Mouse (Mus musculus): ENCODE data around the gene Usp33.

Usp33 gene

DNA sequence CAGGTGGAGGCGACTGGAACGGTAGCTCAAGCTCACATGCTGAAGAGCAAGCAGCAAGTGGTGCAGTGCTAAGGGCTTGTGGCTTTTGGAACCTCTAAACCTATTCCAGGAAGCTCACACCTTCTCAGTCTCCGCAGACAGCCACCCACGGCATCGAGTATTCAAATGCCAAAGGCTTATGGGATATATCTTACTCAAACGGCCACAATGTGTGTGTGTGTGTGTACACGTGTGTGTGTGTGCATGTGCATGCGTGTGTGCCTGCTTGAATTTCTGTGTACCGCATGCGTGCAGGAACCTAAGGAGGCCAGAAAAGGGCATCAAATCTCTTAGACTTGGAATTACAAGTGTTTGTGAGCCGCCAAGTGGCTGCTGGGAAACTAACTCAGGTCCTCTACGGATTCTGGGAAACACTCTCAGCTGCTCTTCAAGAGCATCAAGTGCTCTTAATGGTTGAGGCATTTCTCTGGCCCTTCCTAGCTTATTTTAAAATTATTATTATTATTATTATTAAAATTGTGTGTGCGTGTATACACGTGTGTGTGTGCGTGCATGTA, 3.2 kb upstream of the Usp33 start:
- no peak for DNase-seq (ENCODE audit: low spot score)

DNA sequence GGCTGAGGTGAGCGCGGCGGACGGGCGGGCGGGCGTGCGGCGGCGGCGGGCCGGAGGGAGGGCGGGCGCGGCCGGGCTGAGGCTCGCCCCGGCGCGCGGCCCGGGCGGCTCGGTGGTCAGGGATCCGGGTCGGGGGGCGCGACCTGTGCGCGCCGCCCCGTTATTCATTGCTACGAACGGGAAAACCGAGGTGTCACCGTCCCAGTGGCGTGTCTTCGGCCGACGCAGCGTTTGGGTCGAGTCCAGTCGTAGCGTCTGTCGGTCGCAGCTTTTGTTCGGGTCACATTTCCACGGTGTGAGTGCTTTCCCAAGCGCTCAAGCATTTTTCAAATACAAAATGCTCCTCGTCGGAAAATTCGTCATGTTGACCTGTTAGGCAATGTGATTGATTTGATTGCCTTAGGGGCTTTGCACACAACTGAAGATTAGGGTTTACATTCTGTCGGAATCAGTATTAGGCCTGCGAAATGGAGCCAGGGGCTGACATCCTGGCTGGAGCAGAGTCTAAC, 409 bp downstream of the Usp33 start:
- DNase-seq (ENCODE audit: low spot score): peak; percentile 31

- DNase-seq (ENCODE audit: low spot score): peak; percentile 8
Measured at GRCm38 (mm10) chr3:152347227-152347626, 949 bp downstream of the Usp33 start.

- no peak for DNase-seq (ENCODE audit: low spot score)
Measured at GRCm38 (mm10) chr3:152348011-152348830, 1.9 kb downstream of the Usp33 start.

DNA sequence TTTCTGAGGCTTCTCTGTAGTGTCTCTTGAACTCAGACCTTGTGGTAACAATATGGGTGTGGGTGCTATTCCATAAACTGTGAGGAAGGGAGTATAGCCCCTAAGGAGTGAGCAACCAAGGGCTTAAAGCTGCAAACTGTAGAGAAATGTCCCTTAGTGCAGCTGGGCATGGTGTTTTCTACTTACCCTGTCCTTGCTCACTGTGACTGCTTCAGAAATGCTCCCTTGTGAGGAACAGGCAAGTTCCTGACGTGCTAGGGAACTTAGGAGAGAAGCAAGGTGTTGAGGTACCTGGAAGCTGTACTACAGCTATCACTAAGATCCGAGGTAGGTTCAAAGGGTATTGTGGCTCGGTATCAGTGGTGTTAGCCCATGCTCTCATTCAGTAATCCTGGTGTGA, 4.2 kb downstream of the Usp33 start:
- DNase-seq (ENCODE audit: low spot score): no peak

DNA sequence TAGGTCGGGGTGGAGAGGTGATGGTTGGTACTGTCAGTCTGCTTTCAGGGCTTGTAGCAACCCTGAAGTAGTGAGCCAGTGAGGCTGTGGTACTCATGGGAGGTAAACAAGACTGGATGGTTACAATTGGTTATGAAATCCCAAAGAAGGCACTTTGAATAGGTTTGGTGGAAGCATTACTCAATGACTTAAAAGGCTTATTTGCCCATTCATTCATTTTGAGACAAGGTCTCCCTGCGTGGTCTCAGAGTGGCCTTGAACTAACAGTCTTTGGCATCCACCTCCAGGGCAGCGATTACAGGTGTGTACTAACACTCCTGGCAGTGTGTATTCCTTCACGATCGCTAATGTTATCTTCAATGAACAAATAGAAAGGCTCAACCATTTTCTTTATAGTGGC, 4.7 kb downstream of the Usp33 start:
- DNase-seq (ENCODE audit: low spot score): no peak

- DNase-seq (ENCODE audit: low spot score): no peak
Measured at GRCm38 (mm10) chr3:152352289-152352688, 6.0 kb downstream of the Usp33 start.

DNA sequence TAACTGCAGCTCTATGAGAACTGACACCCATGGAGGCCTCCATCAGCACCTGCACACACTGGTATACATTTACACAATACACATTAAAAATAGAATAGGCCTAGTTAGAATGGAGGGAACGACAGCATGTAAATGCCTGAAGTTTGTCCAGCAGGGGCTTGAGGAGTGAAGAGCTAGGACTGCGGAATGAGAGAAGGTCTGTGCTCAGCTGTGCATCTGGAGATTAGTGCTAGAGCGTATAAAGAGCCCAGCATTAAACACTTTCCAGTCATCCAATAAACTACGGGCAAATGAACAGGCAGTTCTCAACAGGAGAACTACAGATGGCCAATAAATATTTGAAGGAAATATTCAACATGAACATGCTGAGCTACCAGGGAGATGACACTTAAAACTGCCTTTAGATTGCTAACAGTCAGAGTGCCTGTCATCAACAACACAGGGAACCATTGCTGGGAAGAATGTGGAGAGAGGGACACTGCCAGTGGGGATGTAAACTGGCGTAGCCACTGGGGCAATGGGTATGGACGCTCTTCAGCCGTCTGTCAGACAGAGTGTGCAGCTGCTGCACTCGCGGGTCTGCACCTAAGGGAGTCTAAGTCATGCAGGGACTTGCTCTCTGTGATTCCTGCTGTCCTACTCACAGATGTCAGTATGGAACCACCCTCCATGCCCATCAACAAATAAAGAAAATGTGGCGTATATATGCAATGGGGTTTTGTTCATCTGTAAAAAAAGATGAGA, 7.3 kb downstream of the Usp33 start:
- no peak for DNase-seq (ENCODE audit: low spot score)

DNA sequence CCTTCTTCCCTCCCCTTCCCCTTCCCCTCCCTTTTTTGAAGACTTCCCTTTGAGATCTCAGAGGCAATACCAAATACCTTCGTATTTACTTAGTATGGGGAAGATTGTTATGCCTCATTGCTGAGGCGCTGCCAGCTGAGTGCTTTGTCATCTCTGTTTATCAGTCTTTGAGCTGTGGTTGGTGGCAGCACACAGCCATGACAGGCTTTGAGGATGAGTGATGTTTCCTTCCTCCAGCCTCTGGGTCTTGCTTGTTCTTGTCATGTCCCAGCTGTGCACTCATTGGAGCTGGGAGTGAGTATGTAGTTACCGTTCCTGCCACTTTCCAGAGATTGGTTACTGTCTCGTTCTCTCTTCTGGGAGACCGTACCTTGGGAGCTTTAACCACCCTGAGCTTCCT, 9.1 kb downstream of the Usp33 start:
- peak; percentile 30 for DNase-seq (ENCODE audit: low spot score)

- no peak for DNase-seq (ENCODE audit: low spot score)
Measured at GRCm38 (mm10) chr3:152356751-152357150, 10.5 kb downstream of the Usp33 start.

- no peak for DNase-seq (ENCODE audit: low spot score)
Measured at GRCm38 (mm10) chr3:152359151-152359550, 12.9 kb downstream of the Usp33 start.

DNA sequence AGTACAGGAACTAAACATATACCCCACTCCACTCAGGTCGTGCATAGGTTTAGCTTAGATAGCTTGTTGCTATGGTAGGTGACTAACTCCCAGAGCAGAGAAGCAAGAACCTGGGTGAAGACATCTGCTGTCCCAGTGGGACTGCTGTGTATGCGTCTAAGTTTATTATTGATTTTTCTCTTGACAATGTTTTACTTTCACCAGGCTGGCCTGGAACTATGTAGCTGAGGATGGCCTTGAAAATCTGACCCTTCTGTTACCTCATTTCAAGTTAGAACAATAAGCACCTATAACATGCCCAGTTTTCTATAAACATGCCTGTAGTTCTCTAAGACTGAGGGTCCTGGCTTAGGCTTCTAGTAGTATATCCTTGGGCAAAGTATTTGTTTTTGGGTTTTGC, 17.9 kb downstream of the Usp33 start:
- DNase-seq (ENCODE audit: low spot score): no peak

GRCm38 (mm10) chr3:152376063-152376462, 29.8 kb downstream of the Usp33 start:
- DNase-seq (ENCODE audit: low spot score): no peak

GRCm38 (mm10) chr3:152384106-152384505, 37.8 kb downstream of the Usp33 start:
- DNase-seq (ENCODE audit: low spot score): no peak

GRCm38 (mm10) chr3:152395350-152396277, 49.3 kb downstream of the Usp33 start, which contains the start of gene Zzz3:
Gene Zzz3 (plus strand): TSS chr3:152395473.
- peak; percentile 81 for DNase-seq (ENCODE audit: low spot score)

- peak; percentile 98 for DNase-seq (ENCODE audit: low spot score)
Measured at GRCm38 (mm10) chr3:152396278-152396987, 50.2 kb downstream of the Usp33 start.

GRCm38 (mm10) chr3:152396988-152397314, 50.7 kb downstream of the Usp33 start:
- DNase-seq (ENCODE audit: low spot score): no peak

DNA sequence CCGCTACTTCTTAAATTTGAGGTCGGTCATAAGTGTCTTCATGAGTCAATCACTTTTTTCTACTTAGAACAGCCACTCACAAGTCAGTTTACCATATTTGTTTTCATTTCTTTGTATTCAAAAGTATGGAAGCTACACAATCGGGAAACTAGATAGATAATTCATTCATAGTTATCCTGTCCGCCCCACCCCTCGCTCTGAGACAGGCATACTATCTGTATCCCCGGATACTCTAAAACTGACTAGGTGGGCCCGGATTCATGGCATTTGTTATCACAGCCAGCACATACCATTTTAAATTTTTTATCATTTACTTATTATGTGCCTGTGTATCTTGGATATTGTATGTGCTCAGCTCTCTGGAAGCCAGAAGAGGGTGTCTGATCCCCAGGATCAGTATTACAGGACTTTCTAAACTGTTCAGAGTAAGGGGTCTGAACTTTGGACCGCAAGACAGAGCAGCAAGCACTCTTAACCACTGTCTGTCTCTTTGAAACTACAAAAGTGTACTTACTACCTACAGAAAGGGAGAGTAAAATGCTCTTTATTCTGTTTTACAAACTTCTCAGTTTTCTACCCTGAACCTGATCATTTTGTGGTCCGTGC, 51.2 kb downstream of the Usp33 start:
- no peak for DNase-seq (ENCODE audit: low spot score)

GRCm38 (mm10) chr3:152400441-152400840, 54.2 kb downstream of the Usp33 start:
- DNase-seq (ENCODE audit: low spot score): no peak

GRCm38 (mm10) chr3:152400875-152401274, 54.6 kb downstream of the Usp33 start:
- no peak for DNase-seq (ENCODE audit: low spot score)
